Mouse (Mus musculus) lung, postnatal 0 days (tissue): ENCODE results near the gene Vgll4. TPM values are rescaled to one million over a fixed set of nuclear protein-coding genes. Genes with fewer than 3 reads are reported as not detected.

Source experiments
- ATAC-seq: fragments of 200-750 bp; cut with Nextera tagmentation; 2 replicates; pipeline ENCODE4 v1.8.0; 2017; ENCODE audit warnings: moderate library complexity
- DNase-seq: peaks from one replicate; pipeline ENCODE4 v3.0.0-alpha.2; 2016; ENCODE audit warnings: low spot score
- H3K27ac ChIP-seq: fragments of 300-500 bp; sonication (generic); 2 replicates; pipeline ENCODE4 v1.5.1; 2014; ENCODE audit warnings: antibody characterized with exemption, mild to moderate bottlenecking, low read length, mixed read lengths
- H3K27me3 ChIP-seq: fragments of 300-500 bp; sonication (generic); replicated peaks from 2 replicates; pipeline ENCODE4 v1.6.1; 2014; ENCODE audit warnings: low read length, mixed read lengths; ENCODE audit not compliant: insufficient read depth
- H3K36me3 ChIP-seq: fragments of 300-500 bp; sonication (generic); 2 replicates; pipeline ENCODE4 v1.6.1; 2014; ENCODE audit warnings: low read length, mixed read lengths; ENCODE audit not compliant: insufficient read depth
- H3K4me1 ChIP-seq: fragments of 300-500 bp; sonication (generic); 2 replicates; pipeline ENCODE4 v1.6.1; 2014; ENCODE audit warnings: antibody characterized with exemption, low read depth, low read length, mixed read lengths; ENCODE audit not compliant: insufficient read depth
- H3K4me2 ChIP-seq: fragments of 300-500 bp; sonication (generic); replicated peaks from 2 replicates; pipeline ENCODE4 v1.6.1; 2014; ENCODE audit warnings: low read depth, mild to moderate bottlenecking, low read length, moderate library complexity, mixed read lengths
- H3K4me3 ChIP-seq: fragments of 300-500 bp; sonication (generic); 2 replicates; pipeline ENCODE4 v1.5.1; 2014; ENCODE audit warnings: low read depth, low read length
- H3K9ac ChIP-seq: fragments of 300-500 bp; sonication (generic); replicated peaks from 2 replicates; pipeline ENCODE4 v1.6.1; 2014; ENCODE audit warnings: low read depth, mild to moderate bottlenecking
- H3K9me3 ChIP-seq: fragments of 300-500 bp; sonication (generic); 2 replicates; pipeline ENCODE4 v1.6.1; 2016; ENCODE audit warnings: low read length, mixed read lengths
- CTCF ChIP-seq: IDR thresholded peaks from 2 replicates; pipeline ENCODE4 v1.5.1; 2016; ENCODE audit warnings: antibody characterized with exemption, mild to moderate bottlenecking
- EP300 ChIP-seq: IDR thresholded peaks from 2 replicates; pipeline ENCODE4 v1.6.1; 2016; ENCODE audit warnings: antibody characterized with exemption, mild to moderate bottlenecking, control low read depth
- WGBS: fragments of 180-500 bp; shearing (Covaris S2); extraction: QIAGEN DNeasy Blood & Tissue Kit; methylation state at CpG from one replicate; pipeline ENCODE4 v1.1.7; 2014; 5-methylcytosine and 5-hydroxymethylcytosine counted together
- polyA plus RNA-seq: library from polyadenylated mRNA; unstranded; fragments of >200 nt; fragmentation: Nextera tagmentation; extraction: Ambion mirVana; gene quantifications from 2 replicates; pipeline ENCODE4 v1.2.1, GENCODE M21; 2015

Gene Vgll4
- polyA plus RNA-seq, 1 experiment from 2014 or later, result 104 TPM

- H3K4me2 ChIP-seq, result no peak overlapping the region
- H3K4me1 ChIP-seq, result peaks cover 8% of the 10 kb centered on the region; the same call in 1 of the 2 replicates
- DNase-seq (no peak), ATAC-seq (no peak)
- no peak overlapping the region for H3K9ac ChIP-seq
- no peaks in the 10 kb centered on the region for H3K27me3 ChIP-seq
- TF ChIP-seq EP300 (no peak), CTCF (no peak)
- WGBS, result 48% methylated on average over 8 of the region's 8 CpGs
- no peaks in the 10 kb centered on the region for H3K9me3 ChIP-seq
- H3K4me3 ChIP-seq, result no peak overlapping the region
- H3K27ac ChIP-seq, result no peak overlapping the region
- no peaks in the 10 kb centered on the region for H3K36me3 ChIP-seq
Observed at GRCm38 (mm10) chr6:114965396-114965795, 4.4 kb downstream of the Vgll4 start.

GRCm38 (mm10) chr6:114964235-114964634 lies 5.6 kb downstream of the Vgll4 start:
- H3K4me3 ChIP-seq, result no peak overlapping the region
- H3K36me3 ChIP-seq, result no peaks in the 10 kb centered on the region
- no peak for TF ChIP-seq CTCF
- peak; percentile 72 for TF ChIP-seq EP300
- no peaks in the 10 kb centered on the region for H3K27me3 ChIP-seq
- H3K4me1 ChIP-seq, result peaks cover 8% of the 10 kb centered on the region; the same call in 1 of the 2 replicates
- DNase-seq, result peak; percentile 75
- peak; percentile 50 for ATAC-seq
- H3K9ac ChIP-seq, result no peak overlapping the region
- H3K27ac ChIP-seq, result no peak overlapping the region
- no peaks in the 10 kb centered on the region for H3K9me3 ChIP-seq
- no peak overlapping the region for H3K4me2 ChIP-seq
- WGBS, result 33% methylated on average over 2 of the region's 2 CpGs

- ATAC-seq (no peak), DNase-seq (no peak)
- Histone ChIP-seq H3K9me3 (no peaks in the 10 kb centered on the region), H3K27ac (no peak overlapping the region), H3K36me3 (no peaks in the 10 kb centered on the region), H3K9ac (no peak overlapping the region), H3K4me3 (no peak overlapping the region), H3K4me2 (no peak overlapping the region), H3K4me1 (peaks cover 8% of the 10 kb centered on the region; the same call in 1 of the 2 replicates), H3K27me3 (no peaks in the 10 kb centered on the region)
- WGBS, result 48% methylated on average over 5 of the region's 5 CpGs
- TF ChIP-seq CTCF (no peak), EP300 (no peak)
Observed at GRCm38 (mm10) chr6:114963636-114964035, 6.2 kb downstream of the Vgll4 start.

- peak; percentile 47 for ATAC-seq
- H3K27ac ChIP-seq, result peak overlapping the region; percentile 38; the same call in 1 of the 2 replicates
Observed at GRCm38 (mm10) chr6:114961276-114962068, 8.3 kb downstream of the Vgll4 start.

DNA sequence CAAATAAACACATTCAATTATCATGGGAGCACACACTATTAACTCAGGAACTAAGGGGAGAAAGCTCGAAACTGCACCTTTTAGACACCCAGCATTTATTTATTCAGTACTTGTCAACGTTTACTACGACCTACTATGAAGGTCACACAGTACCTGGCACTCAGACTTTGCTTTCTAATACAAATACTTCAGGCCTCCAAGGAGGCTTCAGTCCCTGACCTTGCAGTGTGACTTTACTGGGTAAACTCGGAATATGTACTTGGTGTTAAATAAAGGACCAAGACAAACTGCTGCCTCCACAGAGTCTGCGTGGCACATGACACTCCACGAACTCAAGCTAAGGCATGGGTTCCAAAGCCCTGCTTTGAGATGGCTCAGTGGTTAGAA lies 10.8 kb downstream of the Vgll4 start:
- H3K9ac ChIP-seq, result no peak overlapping the region
- no peaks in the 10 kb centered on the region for H3K36me3 ChIP-seq
- 51% methylated on average over 6 of the region's 6 CpGs for WGBS
- H3K27me3 ChIP-seq, result no peaks in the 10 kb centered on the region
- DNase-seq, result peak; percentile 73
- no peak overlapping the region for H3K27ac ChIP-seq
- no peak overlapping the region for H3K4me3 ChIP-seq
- ATAC-seq, result peak; percentile 76
- H3K4me2 ChIP-seq, result no peak overlapping the region
- peaks cover 14% of the 10 kb centered on the region; the same call in 1 of the 2 replicates for H3K4me1 ChIP-seq
- TF ChIP-seq CTCF, result no peak
- TF ChIP-seq EP300, result peak; percentile 53; the same call in 1 of the 2 replicates
- H3K9me3 ChIP-seq, result no peaks in the 10 kb centered on the region

More at GRCm38 (mm10) chr6:114961276-114962068, 8.3 kb downstream of the Vgll4 start:
- H3K9ac ChIP-seq, result no peak overlapping the region
- H3K4me1 ChIP-seq, result peaks cover 14% of the 10 kb centered on the region; the same call in 1 of the 2 replicates
- H3K4me2 ChIP-seq, result no peak overlapping the region
- no peaks in the 10 kb centered on the region for H3K36me3 ChIP-seq
- TF ChIP-seq CTCF, result no peak
- 0 out of 2 replicates have a peak, but pooled peaks have one; percentile 24 for TF ChIP-seq EP300
- WGBS, result 54% methylated on average over 10 of the region's 10 CpGs
- no peaks in the 10 kb centered on the region for H3K9me3 ChIP-seq
- no peak overlapping the region for H3K4me3 ChIP-seq
- DNase-seq, result peak; percentile 65
- H3K27me3 ChIP-seq, result no peaks in the 10 kb centered on the region

- 46% methylated on average over 10 of the region's 10 CpGs for WGBS
- no peak for DNase-seq
- TF ChIP-seq CTCF (no peak), EP300 (no peak)
- ATAC-seq, result no peak
- H3K9ac ChIP-seq, result no peak overlapping the region
- H3K27me3 ChIP-seq, result no peaks in the 10 kb centered on the region
- H3K4me1 ChIP-seq, result peaks cover 10% of the 10 kb centered on the region; the same call in 1 of the 2 replicates
- H3K4me2 ChIP-seq, result no peak overlapping the region
- no peak overlapping the region for H3K27ac ChIP-seq
- H3K36me3 ChIP-seq, result no peaks in the 10 kb centered on the region
- H3K9me3 ChIP-seq, result no peaks in the 10 kb centered on the region
- no peak overlapping the region for H3K4me3 ChIP-seq
Observed at GRCm38 (mm10) chr6:114958249-114959011, 11.4 kb downstream of the Vgll4 start.
